Mouse (Mus musculus): ENCODE data around the gene Rab3il1. TPM values are rescaled to one million over a fixed set of nuclear protein-coding genes. Genes with fewer than 3 reads are reported as not detected.
A peak's percentile ranks its signal among the peaks of the same experiment; 100 is the strongest.

Gene Rab3il1
- total and polyA plus RNA-seq, 3 experiments = 1.0 to 1.4 TPM; not detected in 1

- TF ChIP-seq E2F4 (IDR thresholded peaks at IDR 0.05; ENCODE audit: borderline replicate concordance, low read depth, low read length) = peak; percentile 68; the same call in 1 of the 2 replicates
- peak; percentile 90; the same call in 1 of the 2 replicates for TF ChIP-seq MAZ (IDR thresholded peaks at IDR 0.05; ENCODE audit: low read depth, low read length)
- peak; percentile 44; the same call in 1 of the 2 replicates for TF ChIP-seq NRF1 (IDR thresholded peaks at IDR 0.05; ENCODE audit: insufficient read depth, low read depth, low read length, poor library complexity, severe bottlenecking)
- peak; percentile 51; the same call in 1 of the 2 replicates for TF ChIP-seq USF1 (IDR thresholded peaks at IDR 0.05; ENCODE audit: low read depth, low read length)
- TF ChIP-seq ZKSCAN1 (IDR thresholded peaks at IDR 0.05; ENCODE audit: low read depth, low read length) = no peak
- TF ChIP-seq MXI1 (IDR thresholded peaks at IDR 0.05; ENCODE audit: low read depth, low read length) = peak; percentile 78; the same call in 1 of the 2 replicates
- TF ChIP-seq MYC (IDR thresholded peaks at IDR 0.05; ENCODE audit: low read depth, low read length) = peak; percentile 50; the same call in 1 of the 2 replicates
- no peak for TF ChIP-seq ZNF384 (IDR thresholded peaks at IDR 0.05; ENCODE audit: low read depth, low read length)
- TF ChIP-seq MEF2A (IDR thresholded peaks at IDR 0.05; ENCODE audit: extremely low read depth, insufficient replicate concordance, low read depth, low read length, poor library complexity, severe bottlenecking) = no peak
- no peak for TF ChIP-seq MAFK (IDR thresholded peaks at IDR 0.05; ENCODE audit: borderline replicate concordance, low read depth, low read length)
- peak; percentile 47; the same call in 1 of the 2 replicates for TF ChIP-seq GABPA (IDR thresholded peaks at IDR 0.05; ENCODE audit: low read depth, low read length)
- peak; percentile 86; the same call in 1 of the 2 replicates for TF ChIP-seq CHD1 (IDR thresholded peaks at IDR 0.05; ENCODE audit: low read depth, low read length)
- TF ChIP-seq POLR2AphosphoS2 (IDR thresholded peaks at IDR 0.05; ENCODE audit: low read length) = peak; percentile 99
- TF ChIP-seq TBP (IDR thresholded peaks at IDR 0.05; ENCODE audit: low read depth, low read length) = peak; percentile 97
Measured at GRCm38 (mm10) chr19:9982151-9982851, 19.2 kb upstream of the Rab3il1 start (continued).

GRCm38 (mm10) chr19:9982852-9983542 is 18.5 kb upstream of the Rab3il1 start:
- H3K79me2 ChIP-seq (ENCODE audit: control insufficient read depth, insufficient read depth, low read length, poor library complexity) = peaks cover 25% of the 10 kb centered on the region
- peak; percentile 91 for DNase-seq (ENCODE audit: low read depth, low spot score)
- peak overlapping the region; percentile 90 to 96 for H3K4me3 ChIP-seq (ENCODE audit: control insufficient read depth in 1 of 2, insufficient read depth in 1 of 2, low read depth in 2 of 2, low read length in 2 of 2)
- H3K9me3 ChIP-seq (replicated peaks; ENCODE audit: insufficient read depth, low read length) = no peaks in the 10 kb centered on the region
- peaks cover 32 to 36% of the 10 kb centered on the region in 2 experiments for H3K4me1 ChIP-seq (ENCODE audit: control insufficient read depth in 1 of 2, insufficient read depth in 2 of 2, low read length in 2 of 2)
- H3K9ac ChIP-seq (ENCODE audit: control insufficient read depth, low read depth, low read length, poor library complexity, severe bottlenecking) = peak overlapping the region; percentile 97
- H3K36me3 ChIP-seq (ENCODE audit: control insufficient read depth in 1 of 2, insufficient read depth in 2 of 2, low read length in 2 of 2) = peaks cover 14 to 49% of the 10 kb centered on the region in 2 experiments
- no peaks in the 10 kb centered on the region for H3K27me3 ChIP-seq (ENCODE audit: control insufficient read depth in 1 of 2, insufficient read depth in 2 of 2, low read length in 2 of 2)
- H3K27ac ChIP-seq (ENCODE audit: control insufficient read depth, low read depth, low read length) = peak overlapping the region; percentile 96
- TF ChIP-seq GATA1 (IDR thresholded peaks at IDR 0.05; ENCODE audit: low read depth, low read length) (peak; percentile 97), HCFC1 (IDR thresholded peaks at IDR 0.05; ENCODE audit: low read depth, low read length) (peak; percentile 46; the same call in 1 of the 2 replicates), GABPA (IDR thresholded peaks at IDR 0.05; ENCODE audit: low read depth, low read length) (peak; percentile 65; the same call in 1 of the 2 replicates), CTCF (IDR thresholded peaks at IDR 0.05 in 2 of 3, conservative IDR thresholded peaks at IDR 0.05 in 1 of 3; ENCODE audit: control insufficient read depth in 1 of 3, insufficient read depth in 1 of 3, low read depth in 2 of 3, low read length in 3 of 3, poor library complexity in 1 of 3, severe bottlenecking in 1 of 3) (no peak), NELFE (IDR thresholded peaks at IDR 0.05; ENCODE audit: low read depth, low read length) (no peak), UBTF (IDR thresholded peaks at IDR 0.05; ENCODE audit: borderline replicate concordance, insufficient read depth, low read depth, low read length) (no peak), MAFK (IDR thresholded peaks at IDR 0.05; ENCODE audit: borderline replicate concordance, low read depth, low read length) (peak; percentile 71; the same call in 1 of the 2 replicates), E2F4 (IDR thresholded peaks at IDR 0.05; ENCODE audit: borderline replicate concordance, low read depth, low read length) (no peak), TCF12 (IDR thresholded peaks at IDR 0.05; ENCODE audit: low read depth, low read length) (peak; percentile 93), RCOR1 (IDR thresholded peaks at IDR 0.05; ENCODE audit: low read depth, low read length) (peak; percentile 70; the same call in 1 of the 2 replicates), ZMIZ1 (IDR thresholded peaks at IDR 0.05; ENCODE audit: low read depth, low read length) (peak; percentile 57), EP300 (IDR thresholded peaks at IDR 0.05; ENCODE audit: low read depth in 1 of 2, low read length in 2 of 2) (peak; percentile 86 to 88), POLR2AphosphoS2 (IDR thresholded peaks at IDR 0.05; ENCODE audit: low read length) (0 out of 2 replicates have a peak, but pooled peaks have one; percentile 12), KAT2A (conservative IDR thresholded peaks at IDR 0.05; ENCODE audit: low read depth, low read length) (peak; percentile 52; the same call in 1 of the 2 replicates), ZC3H11A (IDR thresholded peaks at IDR 0.05; ENCODE audit: low read depth, low read length) (no peak), SIN3A (IDR thresholded peaks at IDR 0.05; ENCODE audit: low read length) (peak; percentile 88), POLR2AphosphoS5 (IDR thresholded peaks at IDR 0.05; ENCODE audit: borderline replicate concordance, low read depth, low read length) (no peak; the same call in 1 of the 2 replicates), CHD2 (IDR thresholded peaks at IDR 0.05; ENCODE audit: low read length) (no peak), MAX (IDR thresholded peaks at IDR 0.05; ENCODE audit: low read length) (peak; percentile 94), CHD1 (IDR thresholded peaks at IDR 0.05; ENCODE audit: low read depth, low read length) (peak; percentile 18), SMC3 (IDR thresholded peaks at IDR 0.05; ENCODE audit: low read depth, low read length) (no peak), ZKSCAN1 (IDR thresholded peaks at IDR 0.05; ENCODE audit: low read depth, low read length) (no peak)

Measured in MEL (cell line).